Mouse (Mus musculus) adrenal gland, adult 18-20 months (tissue): ENCODE measurements at regions not wholly inside any gene's neighbourhood (a gene's known extent, or its start where the extent isn't known, plus 50 kb on each side); places are given as distances from the start of the nearest gene placed in this dataset.

Experiments
- DNase-seq, 2 experiments: peaks; one replicate each; pipeline ENCODE4 v3.0.0; 2021 to 2022; ENCODE audit warnings: low spot score in 2 of 2

GRCm38 (mm10) chr5:33516211-33516610, 82.4 kb upstream of the Nkx1-1 start:
- no peak for DNase-seq

GRCm38 (mm10) chr5:33512253-33512884, 78.6 kb upstream of the Nkx1-1 start:
- no peak for DNase-seq

- DNase-seq = no peak
Observed at GRCm38 (mm10) chr5:33511529-33512252, 77.9 kb upstream of the Nkx1-1 start.

GRCm38 (mm10) chr5:33505786-33506185, 72.0 kb upstream of the Nkx1-1 start:
- no peak for DNase-seq

- no peak for DNase-seq
Observed at GRCm38 (mm10) chr5:33501735-33502495, 68.1 kb upstream of the Nkx1-1 start.

- DNase-seq = no peak
Observed at GRCm38 (mm10) chr5:33501211-33501610, 67.4 kb upstream of the Nkx1-1 start.

- DNase-seq = peak; percentile 79 to 80
Observed at GRCm38 (mm10) chr5:33495900-33496529, 62.2 kb upstream of the Nkx1-1 start.

- no peak for DNase-seq
Observed at GRCm38 (mm10) chr5:33495276-33495675, 61.5 kb upstream of the Nkx1-1 start.

GRCm38 (mm10) chr5:33492604-33493315, 59.0 kb upstream of the Nkx1-1 start:
- no peak for DNase-seq

- DNase-seq = no peak
Observed at GRCm38 (mm10) chr5:33489286-33489685, 55.5 kb upstream of the Nkx1-1 start.

GRCm38 (mm10) chr5:33488152-33488561, 54.4 kb upstream of the Nkx1-1 start:
- DNase-seq = no peak

- DNase-seq = no peak
Observed at GRCm38 (mm10) chr5:33485765-33486164, 52.0 kb upstream of the Nkx1-1 start.
